Mouse (Mus musculus): Measurements from ENCODE around the gene Sbf1.

Sbf1 gene

GRCm38 (mm10) chr15:89321264-89321663 is 6.2 kb upstream of the Sbf1 start:
- no peak for DNase-seq (ENCODE audit: low spot score in 2 of 2)

DNA sequence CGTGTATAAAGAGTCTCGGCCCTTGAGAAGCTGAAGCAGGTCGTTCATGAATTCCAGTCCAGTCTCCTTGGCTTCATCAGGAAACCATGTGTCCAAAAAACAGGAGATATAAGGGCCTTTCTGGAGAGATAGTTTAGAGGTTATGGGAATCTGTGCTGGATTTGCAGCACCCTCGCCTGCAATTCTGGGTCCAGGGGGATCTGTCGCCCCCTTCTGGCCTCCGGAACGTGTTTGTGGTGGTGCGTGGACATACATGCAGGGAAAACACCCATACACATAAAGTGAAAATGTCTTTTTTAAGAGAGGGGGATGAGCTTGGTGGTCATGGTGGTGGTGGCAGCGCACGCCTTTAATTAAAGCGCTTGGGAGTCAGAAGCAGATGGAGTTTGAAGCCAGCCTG is 1.0 kb upstream of the Sbf1 start:
- no peak for DNase-seq (ENCODE audit: low spot score in 2 of 2)

GRCm38 (mm10) chr15:89314511-89315189 is 461 bp downstream of the Sbf1 start:
- no peak for DNase-seq (ENCODE audit: low spot score in 2 of 2)

DNA sequence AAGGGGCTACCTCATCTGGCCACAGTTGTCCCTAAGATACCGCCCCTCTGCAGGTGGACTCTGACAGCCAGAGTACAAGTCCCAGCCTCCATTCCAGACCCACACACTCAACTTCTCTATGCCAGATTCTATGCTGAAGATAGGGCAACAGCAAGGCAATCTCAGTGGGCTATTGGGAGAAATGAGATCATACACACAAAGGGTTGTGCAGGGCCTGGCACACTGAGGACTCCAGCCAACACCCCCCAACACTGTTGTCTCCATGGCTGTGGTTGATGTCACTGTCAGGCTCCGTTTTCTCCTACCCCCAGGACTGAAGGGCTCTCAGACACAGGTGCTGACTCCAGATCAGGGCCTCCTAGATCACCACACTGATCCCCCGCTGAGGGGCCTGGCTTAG is 1.0 kb downstream of the Sbf1 start:
- no peak for DNase-seq (ENCODE audit: low spot score in 2 of 2)

GRCm38 (mm10) chr15:89313359-89313758 is 1.8 kb downstream of the Sbf1 start:
- DNase-seq (ENCODE audit: low spot score in 2 of 2), result no peak

DNA sequence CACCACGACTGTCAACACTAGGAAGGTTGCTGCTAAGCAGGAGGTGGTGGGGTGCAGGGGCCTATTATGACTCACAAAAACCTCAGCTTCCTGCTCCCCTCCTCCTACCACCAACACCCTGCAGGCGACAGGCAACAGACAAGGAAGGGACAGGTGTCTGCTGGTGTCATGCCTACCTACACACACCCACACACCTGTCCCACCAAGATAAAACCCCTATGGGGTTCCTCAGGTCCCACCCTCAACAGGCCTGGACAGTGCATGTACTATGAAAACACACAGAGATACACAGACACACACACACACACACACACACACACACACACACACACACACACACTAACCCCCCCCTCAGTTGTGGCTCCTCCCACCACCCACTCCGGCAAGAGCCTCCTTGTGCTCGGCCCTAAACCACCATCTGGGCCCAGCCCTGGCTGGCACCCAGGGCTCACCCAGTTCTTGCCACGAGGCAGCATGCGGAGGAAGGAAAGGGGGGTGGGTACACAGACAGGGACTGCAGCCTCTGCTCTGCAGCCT is 5.1 kb downstream of the Sbf1 start:
- no peak for DNase-seq (ENCODE audit: low spot score in 2 of 2)

- no peak for DNase-seq (ENCODE audit: low spot score in 2 of 2)
These were observed 6.5 kb downstream of the Sbf1 start for GRCm38 (mm10) chr15:89308406-89309139.

- no peak for DNase-seq (ENCODE audit: low spot score in 2 of 2)
These were observed 7.7 kb downstream of the Sbf1 start for GRCm38 (mm10) chr15:89307461-89307860.

DNA sequence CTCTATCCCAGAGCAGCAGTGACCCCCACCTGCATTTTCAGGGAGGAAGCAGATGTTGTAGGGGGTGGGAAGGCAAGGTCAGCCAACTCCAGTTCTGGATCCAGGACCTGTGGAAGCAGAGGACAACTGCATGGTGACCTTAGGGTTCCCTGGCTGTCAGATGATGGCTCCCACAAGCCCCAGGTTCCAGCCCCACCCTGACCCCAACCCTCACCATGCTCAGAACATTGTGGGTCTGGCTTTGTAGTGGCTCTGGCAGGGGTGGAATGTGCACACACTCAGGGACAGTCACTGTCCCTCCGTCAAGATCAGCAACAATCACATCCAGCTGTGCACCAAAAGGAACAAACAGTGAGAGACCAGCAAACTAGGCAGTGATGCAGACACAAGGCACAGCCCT is 9.1 kb downstream of the Sbf1 start:
- no peak for DNase-seq (ENCODE audit: low spot score in 2 of 2)

DNA sequence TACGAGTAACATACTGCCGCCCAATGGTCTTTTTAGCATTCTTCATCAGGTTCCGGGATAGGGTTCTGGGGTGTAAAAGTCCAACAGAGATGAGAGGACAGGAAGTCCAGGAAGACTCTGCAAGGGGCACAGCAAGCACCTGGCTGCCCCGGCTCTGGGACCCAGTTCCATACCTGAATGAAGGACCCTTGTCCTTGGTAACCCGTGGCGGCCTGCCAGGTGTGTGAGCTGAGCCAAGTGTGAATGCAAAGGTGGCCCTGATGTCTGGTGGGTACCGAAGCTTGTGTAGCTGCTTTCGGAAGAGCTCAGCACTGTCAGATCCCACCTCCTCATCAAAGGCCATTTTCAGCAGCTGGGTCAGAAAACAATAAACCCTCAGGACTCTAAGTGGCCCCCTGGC is 14.5 kb downstream of the Sbf1 start:
- DNase-seq (ENCODE audit: low spot score in 2 of 2), result no peak

- DNase-seq (ENCODE audit: low spot score in 2 of 2), result no peak
These were observed 14.9 kb downstream of the Sbf1 start for GRCm38 (mm10) chr15:89300180-89300579.

DNA sequence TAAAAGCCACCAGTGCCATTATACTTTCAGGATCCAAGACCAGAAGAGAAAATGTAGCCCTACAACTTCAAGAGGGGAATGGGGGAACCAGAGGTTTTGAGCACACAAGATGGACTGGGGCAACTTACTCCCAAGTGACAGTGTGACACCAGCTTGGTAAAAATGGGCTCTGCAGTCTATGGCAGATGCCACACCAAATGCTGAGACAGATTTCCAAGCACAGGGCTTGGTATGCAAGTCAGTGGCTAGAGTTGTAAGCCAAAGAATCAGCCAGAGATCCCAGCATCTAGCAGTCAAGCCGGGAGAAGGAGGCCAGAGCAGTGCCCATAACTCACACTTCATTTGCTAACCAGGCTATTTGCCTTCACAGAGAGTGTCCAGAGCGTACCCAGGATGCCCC is 17.4 kb downstream of the Sbf1 start:
- no peak for DNase-seq (ENCODE audit: low spot score in 2 of 2)

DNA sequence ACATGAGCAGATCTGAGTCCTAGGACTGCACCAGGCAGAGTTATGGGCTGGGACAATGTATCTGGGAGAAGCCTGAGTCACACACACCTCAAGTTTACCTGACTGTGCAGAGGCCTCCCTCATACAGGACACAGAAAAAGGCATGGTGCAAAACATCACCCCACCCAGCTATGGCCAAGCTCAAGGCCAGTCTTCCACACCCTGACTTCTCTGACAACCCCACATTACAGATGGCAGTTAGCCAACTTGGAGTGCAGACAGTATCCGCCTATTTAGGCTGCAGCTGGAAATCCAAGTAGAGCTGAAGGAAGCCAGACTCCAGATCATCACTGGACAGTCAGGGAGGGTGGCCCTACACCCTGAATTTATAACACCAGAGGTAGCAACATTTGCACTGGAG is 18.6 kb downstream of the Sbf1 start:
- DNase-seq (ENCODE audit: low spot score in 2 of 2), result peak in 1 of 2 experiments; percentile 49

- no peak for DNase-seq (ENCODE audit: low spot score in 2 of 2)
These were observed 19.4 kb downstream of the Sbf1 start for GRCm38 (mm10) chr15:89295580-89296165.

- DNase-seq (ENCODE audit: low spot score in 2 of 2), result no peak
These were observed 21.3 kb downstream of the Sbf1 start for GRCm38 (mm10) chr15:89293778-89294177.

DNA sequence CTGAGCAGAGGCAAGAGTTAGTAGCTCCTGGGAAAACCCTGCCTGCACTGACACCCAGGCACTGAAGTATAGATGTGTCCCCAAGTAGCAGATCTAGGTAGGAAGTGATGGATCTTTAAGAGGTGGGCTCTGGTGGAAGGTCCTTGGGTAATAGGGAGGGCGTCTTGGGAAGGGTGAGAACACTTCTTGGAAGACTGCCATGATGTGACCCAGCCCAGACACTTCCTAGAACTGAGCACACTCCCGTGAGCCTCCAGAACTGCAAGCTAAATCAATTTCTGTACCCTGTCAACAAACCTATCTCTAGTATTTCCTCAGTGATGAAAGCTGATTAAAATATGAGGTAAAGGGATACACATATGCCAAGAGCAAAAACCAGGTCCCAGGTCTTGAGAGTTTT is 22.3 kb downstream of the Sbf1 start:
- DNase-seq (ENCODE audit: low spot score in 2 of 2), result no peak

DNA sequence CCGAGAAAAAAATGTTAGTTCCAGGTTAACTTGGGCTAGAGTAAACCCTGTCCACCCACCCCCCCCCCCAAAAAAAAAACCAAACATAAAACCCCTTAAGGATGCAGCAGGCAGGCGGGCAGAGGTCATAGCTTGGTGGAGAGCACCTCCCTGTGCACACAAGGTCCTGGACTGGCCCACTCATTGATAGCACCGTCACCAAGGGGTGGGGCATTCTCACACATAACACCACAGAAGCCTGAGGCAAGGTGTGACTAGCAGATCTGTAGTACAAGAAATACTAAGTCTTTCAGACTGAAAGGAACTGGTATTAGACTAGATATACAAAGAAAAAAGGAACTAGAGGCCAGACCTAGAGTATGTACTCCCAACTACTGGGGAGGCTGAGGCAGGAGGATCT is 23.6 kb downstream of the Sbf1 start:
- DNase-seq (ENCODE audit: low spot score in 2 of 2), result no peak

DNA sequence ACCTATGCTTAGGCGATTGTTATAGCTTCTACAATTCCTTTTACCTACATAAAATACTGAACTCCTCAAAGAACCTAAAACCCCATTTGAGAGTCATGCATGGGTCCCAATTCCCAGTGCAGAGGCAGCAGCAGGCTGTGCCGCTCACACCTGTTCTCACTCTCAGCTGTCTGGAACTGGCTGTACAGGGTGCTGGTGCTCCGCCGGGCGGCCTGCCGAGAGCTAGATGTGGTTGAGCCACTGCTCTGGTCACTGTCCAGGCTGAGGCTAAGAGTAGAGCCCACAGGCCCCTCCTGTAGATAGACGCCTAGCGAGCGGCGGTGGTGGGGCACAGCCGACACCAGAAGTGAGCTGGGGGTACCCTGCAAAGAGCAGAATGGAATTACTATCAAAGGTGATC is 25.7 kb downstream of the Sbf1 start:
- DNase-seq (ENCODE audit: low spot score in 2 of 2), result no peak

GRCm38 (mm10) chr15:89288227-89288767 is 26.8 kb downstream of the Sbf1 start:
- DNase-seq (ENCODE audit: low spot score in 2 of 2), result no peak

DNA sequence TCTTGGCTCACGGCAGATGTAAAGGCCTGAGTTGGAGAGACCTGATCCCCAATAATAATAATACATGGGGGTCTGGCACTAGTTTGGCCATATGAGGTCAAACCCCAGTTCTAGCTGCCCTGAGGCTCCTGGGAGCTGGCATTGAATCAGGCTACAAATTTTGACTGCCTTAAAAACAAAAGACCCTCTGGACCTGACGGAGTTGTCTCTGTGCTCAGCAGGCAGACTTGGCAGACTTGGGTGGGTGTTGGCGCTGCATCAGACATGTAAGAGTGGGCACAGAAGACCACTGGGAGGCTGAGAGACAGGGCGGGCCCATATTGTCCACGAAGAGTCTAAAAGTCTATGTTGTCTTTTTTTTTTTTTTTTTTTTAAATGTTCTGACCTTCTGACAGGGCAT is 28.5 kb downstream of the Sbf1 start:
- DNase-seq (ENCODE audit: low spot score in 2 of 2), result no peak

- DNase-seq (ENCODE audit: low spot score in 2 of 2), result no peak
These were observed 29.0 kb downstream of the Sbf1 start for GRCm38 (mm10) chr15:89286114-89286513.

GRCm38 (mm10) chr15:89285478-89285877 is 29.6 kb downstream of the Sbf1 start:
- no peak for DNase-seq (ENCODE audit: low spot score in 2 of 2)

DNA sequence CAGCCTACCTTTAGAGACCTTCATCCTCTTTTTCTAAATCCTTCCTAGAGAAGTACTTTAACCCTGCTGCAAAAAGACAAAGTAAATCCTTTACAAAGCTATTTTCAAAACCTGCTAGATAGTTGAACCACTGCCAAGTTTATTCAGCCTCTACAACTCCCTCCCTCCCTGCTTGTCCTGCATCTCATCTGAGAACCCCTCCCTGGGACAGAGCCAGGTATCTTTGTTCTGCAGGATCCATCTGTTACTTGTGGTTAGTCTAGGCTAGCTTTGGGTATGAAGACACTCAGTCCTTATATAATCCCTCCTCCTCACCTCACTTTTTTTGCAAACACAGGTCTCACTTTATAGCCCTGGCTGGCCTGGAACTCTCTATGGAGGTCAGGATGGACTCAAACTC is 30.1 kb downstream of the Sbf1 start:
- no peak for DNase-seq (ENCODE audit: low spot score in 2 of 2)
